Mouse (Mus musculus): Measurements from ENCODE around the gene Pitx1.

GRCm38 (mm10) chr13:55836142-55836625 lies at the start of gene Pitx1:
- TF ChIP-seq CTCF (IDR thresholded peaks at IDR 0.05) (no peak), POLR2A (IDR thresholded peaks at IDR 0.05; ENCODE audit: insufficient read depth, low read depth, low read length) (no peak), EP300 (IDR thresholded peaks at IDR 0.05; ENCODE audit: insufficient read depth, low read depth, low read length) (no peak)
